Mouse (Mus musculus): ENCODE data around the gene Zfp507.

Zfp507 gene

DNA sequence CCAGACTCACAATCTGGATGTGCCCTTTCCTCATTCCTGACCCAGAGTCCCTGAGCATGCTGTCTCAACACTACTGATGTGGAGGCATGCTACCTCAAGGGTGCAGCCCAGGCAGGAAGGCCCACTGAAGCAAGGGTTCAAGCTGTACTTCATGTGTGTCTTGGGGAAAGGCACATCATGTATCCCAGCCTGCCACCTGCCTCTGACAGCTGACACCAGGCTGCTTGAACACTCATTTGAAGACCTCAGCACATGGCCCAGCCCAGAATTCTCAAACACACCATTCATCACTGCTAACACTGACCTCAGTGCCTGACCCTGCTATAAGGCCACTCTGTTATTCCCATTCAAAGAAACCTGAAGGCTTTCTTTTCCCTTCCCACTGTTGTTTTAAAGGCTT lies 20.6 kb downstream of the Zfp507 start:
- DNase-seq (ENCODE audit: low spot score), result no peak

DNA sequence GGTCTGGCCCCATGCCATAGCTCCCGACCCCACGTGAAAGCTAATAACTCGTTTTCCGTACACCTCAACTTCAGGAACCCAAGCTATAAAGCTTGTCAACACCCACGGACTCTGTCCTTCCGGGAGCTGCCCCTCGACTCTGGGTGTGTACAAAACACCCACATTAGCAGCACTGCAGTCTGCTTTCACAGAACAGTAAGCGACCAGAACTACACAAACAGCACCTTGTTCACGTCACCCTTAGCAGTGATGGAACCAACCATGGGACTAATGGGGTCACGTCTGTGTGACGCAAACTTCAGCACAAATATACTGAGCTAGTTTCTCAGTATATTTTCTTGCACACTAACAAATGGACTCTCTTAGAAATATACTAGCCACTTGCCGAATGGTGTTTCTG lies 28.7 kb downstream of the Zfp507 start:
- no peak for DNase-seq (ENCODE audit: low spot score)

DNA sequence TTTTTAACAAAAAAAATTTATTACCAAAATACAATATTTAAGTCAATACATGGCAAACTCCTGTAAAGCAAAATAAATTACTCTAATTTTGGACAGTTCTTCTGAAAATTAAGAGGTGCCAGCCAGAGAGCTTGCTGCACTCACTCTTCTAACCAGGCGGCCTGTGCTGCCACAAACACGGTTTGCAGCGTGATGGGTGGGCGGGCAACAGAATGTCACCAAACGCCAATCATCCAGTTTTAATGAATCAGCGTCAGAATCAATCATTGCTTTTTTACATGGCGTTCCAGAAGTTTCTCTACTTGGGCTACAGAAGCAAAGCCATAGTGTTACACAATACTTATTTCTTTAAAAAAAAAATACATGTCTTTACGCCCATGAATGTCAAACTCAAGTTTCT lies 30.5 kb downstream of the Zfp507 start:
- DNase-seq (ENCODE audit: low spot score), result no peak

DNA sequence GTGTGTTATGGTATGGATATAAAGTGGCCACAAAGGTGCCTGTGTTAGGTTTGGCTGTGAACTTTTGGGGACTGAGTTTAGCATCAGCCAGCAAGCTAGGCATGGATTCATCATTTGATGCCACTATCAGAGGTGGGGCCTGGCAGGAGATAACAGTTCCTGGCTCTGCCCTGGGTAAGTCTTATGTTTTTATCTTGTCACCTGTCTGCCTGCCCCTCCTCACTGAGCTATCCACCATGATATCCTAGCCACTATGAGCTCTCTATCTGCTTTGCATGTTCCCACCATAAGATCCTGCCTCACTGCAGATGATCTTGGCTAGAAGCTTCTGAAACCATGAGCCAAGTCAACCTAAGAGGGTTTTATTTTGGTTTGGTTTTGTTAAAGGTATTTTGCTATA lies 31.7 kb downstream of the Zfp507 start:
- DNase-seq (ENCODE audit: low spot score), result no peak

DNA sequence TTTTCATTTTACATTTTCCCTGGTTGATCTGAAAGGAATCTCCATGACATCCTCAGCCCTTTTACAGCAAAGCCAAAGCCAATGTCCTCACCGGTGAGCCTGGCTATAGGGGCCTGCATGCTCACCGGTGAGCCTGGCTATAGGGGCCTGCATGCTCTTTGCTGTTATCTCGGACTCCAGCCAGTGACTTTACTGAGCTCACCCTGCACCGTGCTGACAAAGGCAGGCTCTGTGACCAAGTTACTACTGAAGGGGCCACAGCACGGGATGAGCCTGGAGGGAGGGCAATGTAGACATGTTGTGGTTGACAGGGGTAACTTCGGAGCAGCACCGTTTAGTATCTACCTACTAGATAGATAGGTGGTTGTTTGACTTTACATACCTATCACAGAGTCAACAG lies 32.7 kb downstream of the Zfp507 start:
- no peak for DNase-seq (ENCODE audit: low spot score)

DNA sequence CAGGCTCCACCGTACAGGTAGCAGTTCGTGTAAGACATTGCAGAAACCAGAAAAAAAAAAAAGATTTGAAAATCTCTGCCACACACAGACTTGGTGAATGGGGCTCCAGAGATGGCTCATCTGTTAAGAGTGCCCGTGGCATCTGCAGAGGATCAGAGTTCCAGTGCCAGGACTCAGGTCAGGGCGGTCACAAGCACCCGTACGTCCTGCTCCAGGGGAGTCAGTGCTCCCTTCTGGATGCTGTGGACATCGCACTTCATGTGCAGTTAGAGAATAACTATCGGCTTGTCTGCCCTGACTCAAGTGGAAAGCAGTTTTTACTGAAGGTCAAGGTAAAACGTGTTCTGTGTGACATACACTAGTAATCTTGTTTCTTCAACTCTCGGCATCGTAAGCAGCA lies 38.3 kb downstream of the Zfp507 start:
- no peak for DNase-seq (ENCODE audit: low spot score)

DNA sequence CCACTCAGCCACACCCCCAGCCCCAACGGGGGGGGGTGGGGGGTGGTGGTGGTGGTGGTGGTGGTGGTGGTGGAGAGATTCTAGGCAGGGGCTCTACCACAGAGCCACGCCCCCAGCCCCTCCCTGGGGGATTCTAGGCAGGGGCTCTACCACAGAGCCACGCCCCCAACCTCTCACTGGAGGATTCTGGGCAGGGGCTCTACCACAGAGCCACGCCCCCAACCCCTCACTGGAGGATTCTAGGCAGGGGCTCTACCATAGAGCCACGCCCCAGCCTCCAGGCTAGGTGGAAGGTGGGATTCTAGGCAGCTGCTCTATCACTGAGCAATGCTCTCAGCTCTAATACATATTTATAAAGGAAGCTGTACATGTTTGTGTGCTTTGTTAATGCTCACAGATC lies 41.0 kb downstream of the Zfp507 start:
- no peak for DNase-seq (ENCODE audit: low spot score)

DNA sequence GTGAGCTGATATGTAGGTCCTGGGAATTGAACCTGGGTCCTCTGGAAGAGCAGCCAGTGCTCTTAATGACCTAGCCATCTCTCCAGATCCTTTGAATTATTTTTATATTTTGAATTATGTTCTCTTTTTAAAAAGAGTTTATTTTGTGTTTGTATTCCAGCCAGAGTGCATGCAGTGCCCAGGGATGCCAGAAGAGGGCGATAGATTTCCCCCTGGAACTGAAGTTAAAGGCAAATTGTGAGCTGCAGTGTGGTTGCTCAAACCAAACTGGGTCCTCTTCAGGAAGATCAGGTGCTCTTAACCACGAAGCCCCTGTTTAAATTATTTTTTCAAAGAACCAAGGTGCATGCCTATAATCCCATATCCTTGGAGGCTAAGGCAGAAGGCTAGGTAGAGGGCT lies 43.2 kb downstream of the Zfp507 start:
- no peak for DNase-seq (ENCODE audit: low spot score)

DNA sequence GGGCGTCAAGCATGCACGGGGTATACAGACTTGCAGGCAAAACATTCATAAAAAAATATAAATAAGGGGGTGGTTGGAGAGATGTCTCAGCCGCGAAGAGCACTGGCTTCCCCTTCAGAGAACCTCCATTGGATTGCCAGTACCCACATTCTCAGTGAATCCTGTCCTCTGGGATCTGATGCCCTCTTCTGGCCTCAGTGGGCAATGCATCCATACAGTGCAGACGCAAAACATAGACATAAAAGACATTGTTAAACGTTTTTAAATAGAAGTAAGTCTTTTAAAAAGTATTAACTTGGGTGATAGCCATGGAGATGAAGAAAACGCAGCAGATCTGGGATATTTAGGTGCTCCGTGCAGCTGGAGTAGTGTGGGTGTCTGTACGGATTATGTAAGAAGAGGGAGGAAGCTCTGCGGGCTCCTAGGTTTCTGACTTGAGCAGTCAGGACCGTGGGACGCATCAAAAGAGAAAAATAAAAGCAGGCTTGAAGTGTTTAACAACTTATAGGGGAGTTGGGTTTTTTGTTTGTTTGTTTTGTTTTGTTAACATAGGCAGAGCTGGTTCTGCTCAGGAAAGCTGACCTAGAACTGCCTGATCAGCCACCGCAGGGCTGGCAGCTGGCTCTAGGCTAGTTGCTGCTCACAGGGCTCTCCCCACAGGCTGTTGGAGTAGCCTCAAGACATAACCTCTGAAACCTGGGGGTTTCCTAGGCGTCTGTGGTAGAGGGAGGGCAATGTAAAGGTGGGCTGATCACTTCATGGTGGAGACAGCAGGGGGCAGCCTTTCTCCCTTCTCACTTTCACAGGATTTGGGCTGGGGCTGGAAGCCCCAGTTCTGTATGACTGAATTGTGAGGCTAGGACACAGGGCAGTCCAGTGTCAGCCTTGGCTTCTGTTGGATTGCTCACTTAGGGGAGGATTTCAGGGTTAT lies 46.0 kb downstream of the Zfp507 start:
- no peak for DNase-seq (ENCODE audit: low spot score)

DNA sequence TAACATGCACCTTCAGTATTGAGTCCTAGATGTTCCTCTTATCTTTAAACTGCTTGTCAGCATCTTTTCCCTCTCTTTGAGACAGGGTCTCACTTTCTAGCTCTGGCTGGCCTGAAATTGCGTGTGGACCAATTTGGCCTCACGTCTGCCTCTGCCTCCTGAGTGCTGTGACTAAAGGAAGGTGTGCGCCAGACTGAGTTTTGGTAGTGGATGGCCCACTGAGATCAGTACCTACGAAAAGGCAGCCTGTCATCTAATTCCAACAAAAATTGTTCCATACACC lies 48.0 kb downstream of the Zfp507 start:
- no peak for DNase-seq (ENCODE audit: low spot score)

DNA sequence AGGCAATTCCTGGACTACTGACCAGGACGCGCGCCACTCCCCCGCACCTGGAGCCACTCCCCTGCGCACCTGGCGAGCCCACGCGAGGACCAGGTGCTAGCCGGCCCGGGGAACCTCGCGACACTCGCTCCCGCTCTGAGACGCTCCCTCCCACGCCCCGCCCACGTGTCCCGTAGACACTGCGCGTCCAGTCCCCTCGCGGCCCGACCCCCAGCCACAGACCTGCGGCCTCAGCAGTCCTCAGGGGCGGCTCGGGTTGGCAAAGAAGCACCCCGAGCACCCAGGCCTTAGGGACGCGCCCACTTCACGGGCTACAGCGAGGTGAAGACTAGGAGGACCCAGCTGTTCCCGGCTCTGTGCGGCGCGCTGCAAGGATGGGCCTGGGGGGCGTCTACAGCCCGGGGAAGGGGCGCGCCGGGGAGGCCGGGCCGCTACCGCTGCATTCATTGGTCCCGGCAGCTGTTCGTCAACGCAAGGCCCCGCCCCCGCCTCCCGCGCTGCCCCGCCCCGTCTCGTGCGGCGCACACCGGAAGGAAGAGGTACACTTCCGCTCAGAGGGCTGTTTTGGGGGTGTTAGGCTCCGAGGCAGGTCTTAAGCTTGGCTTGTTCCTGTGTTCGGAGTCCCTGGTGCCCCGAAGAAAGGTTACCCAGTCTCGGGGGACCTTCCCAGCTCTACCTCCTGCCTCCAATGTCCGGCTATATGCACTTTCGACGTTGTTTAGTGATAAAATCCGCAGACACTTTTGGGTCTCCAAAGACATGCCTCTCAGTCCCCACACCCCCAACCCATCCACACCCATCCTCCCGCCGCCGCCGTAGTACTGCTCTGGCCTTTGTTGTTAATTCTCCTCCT lies 48.5 kb downstream of the Zfp507 start, which contains the start of gene Dpy19l3:
Gene Dpy19l3, minus strand, starts transcription at position 422 of the 853 bp plus-strand sequence.
- DNase-seq (ENCODE audit: low spot score), result peak; percentile 93

DNA sequence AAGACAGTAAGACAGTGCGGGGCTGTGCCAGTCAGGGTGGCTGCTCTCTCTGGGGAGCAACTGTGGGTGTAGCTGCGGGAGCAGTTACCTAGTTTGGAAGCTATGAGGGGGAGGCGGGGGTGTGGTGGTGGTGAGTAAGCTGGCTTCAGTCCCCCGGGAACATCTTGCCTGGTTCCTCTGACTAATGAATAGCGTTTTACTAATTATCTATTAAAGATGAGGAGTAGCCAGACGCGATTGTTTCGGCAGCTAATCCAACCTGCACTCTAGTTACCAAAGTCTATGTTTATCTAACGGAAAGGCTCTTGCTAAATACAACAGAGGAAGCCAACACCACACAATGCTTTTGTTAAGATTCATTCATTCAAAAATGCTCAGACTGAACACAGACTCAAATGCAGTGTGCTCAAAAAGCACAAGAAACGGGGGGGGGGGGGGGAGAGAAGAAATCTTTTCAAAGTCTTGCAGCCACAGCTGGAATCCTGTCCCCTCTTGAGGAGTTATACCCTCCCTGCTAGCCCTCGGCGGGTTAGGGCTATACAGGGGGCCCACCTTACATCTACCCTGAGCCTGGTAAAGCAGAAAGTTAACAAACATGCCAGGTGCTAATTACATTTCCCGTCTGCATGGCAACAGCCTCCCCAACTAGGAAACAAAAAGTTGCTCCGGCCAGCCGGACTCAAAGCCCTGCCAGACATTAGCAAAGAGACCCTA lies 49.3 kb downstream of the Zfp507 start:
- no peak for DNase-seq (ENCODE audit: low spot score)

DNA sequence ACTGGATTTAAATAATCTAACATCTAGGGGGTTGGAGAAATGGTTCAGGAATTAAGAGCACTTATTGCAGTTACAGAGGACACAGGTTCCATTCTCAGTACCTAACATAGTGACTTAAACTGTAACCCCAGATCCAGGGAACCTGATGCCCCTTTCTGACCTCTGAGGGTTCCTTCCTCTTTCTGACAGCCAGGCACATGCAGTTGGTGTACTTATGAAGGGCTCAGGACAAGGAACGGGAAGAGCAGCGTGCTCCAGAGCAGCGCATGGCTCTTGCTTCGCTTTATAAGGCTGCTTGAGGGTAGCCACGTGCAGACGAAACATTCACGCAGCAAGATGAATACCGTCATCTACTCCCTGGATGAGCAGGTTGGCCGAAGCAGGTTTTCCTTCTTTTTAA lies 51.9 kb downstream of the Zfp507 start:
- DNase-seq (ENCODE audit: low spot score), result no peak

DNA sequence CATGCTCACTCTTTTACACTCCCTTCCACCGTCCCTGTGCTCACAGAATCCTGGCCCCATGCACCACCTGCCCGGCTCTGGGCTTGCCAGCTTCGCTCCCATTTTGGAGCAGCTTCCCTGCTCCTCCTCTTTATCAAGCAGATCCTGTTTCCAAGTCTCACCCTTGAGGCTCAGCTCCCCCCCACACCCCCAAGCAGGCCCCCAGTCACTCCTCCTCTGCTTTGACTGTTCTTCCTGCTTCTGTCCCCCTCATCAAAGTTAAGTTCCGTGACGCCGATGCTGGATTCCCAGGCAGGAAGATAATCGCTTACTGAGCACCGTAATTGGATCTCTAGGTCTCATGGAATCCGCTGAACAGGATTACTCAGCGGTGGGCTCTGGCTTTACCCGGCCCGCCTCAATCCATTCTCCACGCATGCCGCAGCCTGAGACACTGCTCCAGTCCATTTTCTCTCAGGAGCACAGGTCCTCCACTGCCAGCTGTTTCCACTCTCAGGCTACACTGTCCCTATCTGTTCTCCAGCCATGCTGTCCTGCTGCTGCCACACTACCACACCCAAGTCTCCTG lies 55.3 kb downstream of the Zfp507 start:
- no peak for DNase-seq (ENCODE audit: low spot score)

DNA sequence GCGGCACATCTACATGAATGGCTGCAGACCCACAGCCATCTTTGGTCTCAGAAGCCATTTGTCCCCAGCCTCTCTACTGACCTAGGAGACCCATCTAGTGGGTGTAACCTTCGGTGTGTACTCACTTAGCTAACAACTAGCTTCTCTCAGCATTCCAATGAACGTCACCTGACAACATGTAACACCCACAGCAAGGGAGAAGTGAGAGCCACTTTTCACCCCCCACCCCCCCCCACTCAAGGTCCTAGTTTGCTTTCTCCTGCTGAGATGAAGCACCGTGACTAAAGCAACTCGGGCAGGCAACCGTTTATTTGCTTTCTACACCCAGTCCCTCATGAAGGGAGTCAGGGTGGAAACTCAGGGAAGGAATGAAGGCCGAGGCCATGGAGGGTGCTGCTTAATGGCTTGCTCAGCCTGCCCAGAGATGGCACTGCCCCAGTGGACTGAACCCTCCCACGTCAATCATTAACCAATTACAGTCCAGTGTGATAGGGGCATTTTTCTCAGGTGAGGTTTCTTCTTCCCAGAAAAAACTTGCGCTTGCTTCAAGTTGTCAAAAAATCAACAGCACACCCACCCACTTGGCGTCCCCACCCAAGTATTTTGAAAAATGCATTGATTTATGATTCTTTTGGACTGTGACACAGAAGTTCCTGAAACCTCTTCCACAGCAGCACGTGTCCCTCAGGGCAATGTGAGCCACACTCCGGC lies 56.0 kb downstream of the Zfp507 start:
- no peak for DNase-seq (ENCODE audit: low spot score)

DNA sequence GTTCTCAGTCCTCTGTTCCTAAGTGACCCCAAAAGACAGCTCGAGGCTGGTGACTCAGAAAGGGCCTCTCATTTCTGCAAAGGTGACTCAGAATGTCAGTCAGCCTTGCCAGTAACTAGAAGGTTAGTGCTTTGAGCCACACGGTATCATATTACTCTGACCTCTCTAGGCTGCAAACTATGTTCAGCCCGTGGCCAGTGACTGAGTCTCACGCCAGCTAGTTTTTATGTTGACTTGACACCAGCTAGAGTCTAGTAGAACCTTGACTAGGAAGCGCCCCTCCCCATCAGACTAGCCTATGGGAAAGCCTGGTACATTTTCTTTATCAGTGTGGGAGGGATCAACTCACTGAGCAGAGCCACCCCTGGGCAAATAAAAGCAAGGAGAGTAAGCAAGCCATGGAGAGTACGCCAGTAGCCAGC lies 57.5 kb downstream of the Zfp507 start:
- no peak for DNase-seq (ENCODE audit: low spot score)

DNA sequence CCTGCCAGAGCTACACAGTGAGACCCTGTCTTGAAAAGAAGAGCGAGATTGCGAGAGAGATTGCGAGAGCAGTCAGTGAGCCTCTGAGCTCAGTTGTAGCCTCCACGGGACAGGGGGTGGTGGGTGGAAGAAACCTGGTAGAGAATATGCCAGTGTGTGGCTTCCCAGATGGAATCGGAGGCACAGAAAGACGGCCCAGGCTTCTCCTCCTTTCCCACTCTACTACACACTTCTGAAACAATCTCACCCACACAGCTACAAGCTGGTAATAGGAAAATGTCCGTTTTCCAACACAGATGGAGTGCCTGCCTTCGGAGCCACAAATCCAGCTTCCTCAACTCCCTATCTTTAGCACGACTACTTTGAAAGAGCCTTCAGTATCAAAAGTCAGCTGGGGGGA lies 58.0 kb downstream of the Zfp507 start:
- DNase-seq (ENCODE audit: low spot score), result no peak

DNA sequence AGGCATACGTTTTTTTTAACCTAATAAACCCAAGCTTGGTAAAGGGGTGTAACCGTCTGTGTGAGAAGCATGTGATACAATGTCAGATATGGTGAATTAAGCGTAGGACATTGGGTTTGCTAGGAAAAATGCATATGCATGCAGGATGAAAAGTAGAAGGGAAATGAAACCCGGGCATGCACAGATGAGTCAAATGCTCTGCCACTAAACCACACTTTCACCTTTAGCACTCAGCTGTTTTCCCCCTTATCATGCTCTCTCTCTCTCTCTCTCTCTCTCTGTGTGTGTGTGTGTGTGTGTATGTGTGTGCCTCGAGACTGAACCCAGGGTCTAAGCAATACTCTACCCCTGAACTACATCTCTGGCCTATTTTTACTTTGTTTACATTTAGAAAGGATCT lies 60.5 kb downstream of the Zfp507 start:
- DNase-seq (ENCODE audit: low spot score), result no peak

DNA sequence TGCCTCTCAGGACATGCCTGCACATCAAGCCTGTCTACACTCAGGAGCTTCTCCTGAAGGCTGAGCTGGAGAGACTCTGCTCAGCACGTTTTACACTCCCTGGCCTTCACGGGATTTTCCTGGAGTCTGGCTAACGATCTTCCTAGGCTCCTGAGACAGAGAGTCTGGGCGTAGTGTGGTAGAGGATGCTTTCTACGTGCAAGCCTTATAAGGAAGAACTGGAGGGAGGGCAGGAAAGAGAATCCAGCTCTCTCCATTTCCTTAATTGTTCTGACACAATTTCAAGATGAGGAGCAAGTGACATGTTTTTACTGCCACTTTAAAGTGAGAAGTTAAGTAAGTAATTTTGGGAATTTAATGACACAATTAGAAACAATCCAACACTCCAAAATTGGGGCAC lies 60.9 kb downstream of the Zfp507 start:
- no peak for DNase-seq (ENCODE audit: low spot score)

DNA sequence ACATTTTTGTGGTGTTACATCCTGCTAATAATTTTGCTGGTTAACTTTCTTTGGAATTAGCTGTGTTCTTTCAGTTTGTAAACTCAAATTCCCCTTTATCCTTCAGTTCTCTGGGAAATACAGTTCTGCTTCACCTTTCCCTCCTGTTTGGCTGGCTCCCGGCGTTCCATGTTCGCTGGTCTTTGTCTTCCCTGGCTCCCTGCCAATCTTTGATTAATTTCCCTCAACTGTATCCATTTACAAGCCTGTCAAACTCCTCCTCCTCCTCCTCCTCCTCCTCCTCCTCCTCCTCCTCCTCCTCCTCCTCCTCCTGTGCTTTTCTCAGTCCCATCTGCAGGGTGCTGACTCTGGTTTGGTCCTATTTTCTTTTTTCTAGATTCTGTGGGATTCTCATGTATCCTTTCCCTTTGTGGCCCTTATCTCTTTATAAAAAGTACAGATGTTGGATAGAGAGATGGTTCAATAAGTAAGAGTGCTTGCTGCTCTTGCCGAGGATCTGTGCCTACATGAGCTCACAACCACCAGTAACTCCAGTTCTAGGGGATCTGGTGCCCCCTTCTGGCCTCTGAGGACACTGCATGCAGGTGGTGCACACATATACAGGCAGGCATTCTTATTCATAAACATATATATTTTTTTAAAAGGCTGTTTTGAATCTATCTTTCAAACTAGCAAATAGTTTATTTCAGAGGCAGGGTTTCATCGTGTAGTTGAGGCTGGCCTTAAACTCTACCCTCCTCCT lies 62.1 kb downstream of the Zfp507 start:
- DNase-seq (ENCODE audit: low spot score), result peak; percentile 49

DNA sequence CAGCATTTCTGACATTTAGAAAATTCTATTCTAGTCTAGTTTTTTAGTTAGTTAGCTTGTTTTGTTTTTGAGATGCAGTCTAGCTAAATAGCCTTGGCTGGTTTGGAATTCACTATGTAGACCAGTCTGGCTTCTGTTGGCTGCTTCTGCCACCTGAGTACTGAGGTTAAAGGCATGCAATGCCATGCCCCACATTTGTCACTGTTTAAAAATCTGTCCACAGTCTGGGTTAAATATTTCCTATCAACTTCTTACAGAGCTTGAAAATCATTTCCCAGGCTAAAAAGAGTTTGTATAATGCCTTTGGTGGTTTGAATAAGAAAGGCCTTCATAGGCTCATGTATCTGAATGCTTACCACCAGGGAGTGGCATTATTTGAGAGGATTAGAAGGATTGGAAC lies 63.9 kb downstream of the Zfp507 start:
- no peak for DNase-seq (ENCODE audit: low spot score)

All from ovary, postnatal 36 days (tissue).